Mouse (Mus musculus) liver, embryonic 14.5 days (tissue): Measurements from ENCODE around the gene Bex6.

Experiments used
- CTCF ChIP-seq: IDR thresholded peaks from 2 replicates; pipeline ENCODE4 v1.5.1; 2016; ENCODE audit warnings: antibody characterized with exemption, low read depth, control low read depth
- EP300 ChIP-seq: IDR thresholded peaks from 2 replicates; pipeline ENCODE4 v1.6.1; 2016; ENCODE audit warnings: antibody characterized with exemption, low read depth

GRCm38 (mm10) chr16:32158966-32159365 is 20.7 kb upstream of the Bex6 start:
- no peak for TF ChIP-seq CTCF
- TF ChIP-seq EP300 = no peak
